Mouse (Mus musculus): Measurements from ENCODE around the gene Lrrc8a. TPM values are rescaled to one million over a fixed set of nuclear protein-coding genes. Genes with fewer than 3 reads are reported as not detected.

The Lrrc8a gene
- 6.2 and 9.9 TPM in 2 replicates for polyA plus RNA-seq (2012)

DNA sequence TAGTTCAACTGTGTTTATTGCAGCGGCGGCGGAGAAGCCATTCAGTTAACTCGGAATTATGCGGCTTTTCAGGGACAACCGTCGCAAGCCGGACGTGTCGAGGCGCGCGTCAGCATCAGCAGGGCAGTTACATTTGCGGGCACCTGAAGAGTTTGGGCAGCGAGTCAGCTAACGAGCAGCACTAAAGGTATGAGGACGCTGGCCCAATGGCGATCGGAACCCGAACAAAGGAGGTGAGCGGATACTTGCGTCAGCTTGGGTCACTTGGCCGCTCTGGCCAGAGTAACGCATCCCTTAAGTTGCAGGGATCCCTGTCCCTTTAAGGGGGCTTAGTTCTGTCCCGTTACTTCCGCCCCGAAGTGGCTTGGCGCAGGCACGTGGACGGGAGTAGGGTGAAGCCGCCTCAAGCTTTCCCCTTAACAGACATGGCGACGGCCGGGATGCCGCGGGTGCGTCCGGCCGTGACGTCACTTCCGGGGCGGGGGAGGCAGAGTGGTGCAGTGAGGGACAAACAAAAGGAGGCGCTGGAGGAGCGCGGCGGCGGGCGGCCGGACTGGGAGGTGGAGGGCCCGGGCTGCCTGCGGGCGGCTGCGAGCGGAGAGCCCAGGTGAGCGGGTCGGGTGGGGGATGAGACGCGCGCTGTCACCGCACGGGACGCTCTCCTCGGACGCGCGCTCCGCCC lies at the start of gene Lrrc8a:
Gene Lrrc8a, plus strand, starts transcription at position 517 of the 682 bp plus-strand sequence.

DNA sequence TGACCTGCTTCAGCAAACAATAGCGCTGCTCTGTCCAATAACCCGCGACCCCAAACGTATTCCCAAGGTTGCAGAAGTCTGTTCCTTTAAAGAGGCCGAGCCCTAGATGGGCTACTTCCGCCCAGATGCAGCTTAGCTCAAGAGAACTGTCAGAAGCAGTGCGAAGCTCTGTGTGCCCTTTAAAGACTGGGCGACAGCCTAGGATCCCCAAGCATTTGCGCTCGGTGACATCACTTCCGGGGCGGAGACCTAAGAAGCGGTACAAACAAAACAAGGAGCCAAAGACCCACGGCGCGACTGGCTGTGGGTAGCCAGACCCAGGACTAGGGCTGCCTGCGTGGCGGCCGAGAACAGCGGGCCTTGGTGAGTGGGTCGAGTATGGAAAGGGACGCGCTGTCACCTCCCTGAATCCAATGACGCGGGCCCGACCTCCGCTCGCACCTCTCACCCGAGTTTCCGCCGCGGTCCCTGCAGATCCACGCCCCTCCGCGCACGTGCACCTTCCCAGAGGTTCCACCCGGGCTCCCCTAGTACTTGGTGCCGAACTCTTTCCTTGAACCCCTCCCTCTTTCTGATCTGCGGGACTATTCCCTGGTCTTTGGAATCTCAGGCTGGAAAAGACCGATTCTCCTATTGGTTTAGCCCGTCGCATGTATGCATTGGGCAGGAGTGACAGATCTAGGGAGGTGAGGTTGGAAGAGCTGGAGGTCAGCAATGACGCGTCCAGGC lies 31.7 kb upstream of the Lrrc8a start, which contains the start of gene Kyat1:
Gene Kyat1, minus strand, starts transcription at position 219 of the 729 bp plus-strand sequence.

DNA sequence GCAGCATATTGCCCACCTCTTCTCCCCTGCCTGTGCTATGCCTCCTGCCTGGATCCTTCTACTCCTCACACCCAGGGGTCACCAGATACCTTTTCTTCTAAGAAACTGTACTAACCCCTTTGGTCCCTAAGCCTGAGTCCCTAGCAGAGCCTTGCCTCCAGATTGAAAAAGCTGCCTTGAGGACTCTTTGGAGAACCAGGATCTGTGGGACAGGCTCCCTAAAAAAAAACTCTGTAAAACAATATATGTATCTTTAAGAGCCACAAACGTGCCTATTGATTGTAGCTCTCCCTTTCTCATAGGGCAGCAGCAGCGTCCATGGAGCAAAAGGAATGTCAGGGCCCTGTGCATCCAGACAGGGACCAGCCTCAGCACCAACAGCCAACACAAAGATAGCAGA lies 2.8 kb downstream of the Lrrc8a start, which contains the start of gene Gm28035:
Gene Gm28035, plus strand, starts transcription at position 301 of the 400 bp plus-strand sequence.

DNA sequence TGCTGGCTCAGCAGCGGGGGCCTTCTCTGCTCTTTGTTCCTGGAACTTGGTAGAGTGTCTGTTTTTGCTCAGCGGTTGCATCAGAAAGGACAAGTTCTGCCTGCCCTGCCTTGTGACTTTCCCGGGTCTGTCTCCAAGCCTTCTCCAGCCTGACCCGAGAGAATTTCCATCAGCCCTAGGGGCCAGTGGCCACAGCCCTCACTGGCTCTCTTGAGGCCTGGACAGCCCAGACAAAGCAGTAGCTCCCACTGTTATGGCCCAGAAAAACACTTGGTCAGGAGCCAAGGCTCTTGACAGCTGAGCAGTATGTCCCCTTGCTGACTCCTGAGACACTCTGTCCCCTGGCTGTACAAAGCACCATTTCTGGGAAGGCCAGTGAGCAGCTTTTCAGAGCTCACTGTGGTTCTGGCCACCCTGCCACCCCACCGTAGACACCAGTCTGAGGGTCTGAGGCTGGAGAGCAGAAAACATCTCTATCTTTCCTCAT lies 28.3 kb downstream of the Lrrc8a start, which contains the start of gene Phyhd1:
Gene Phyhd1, plus strand, starts transcription at position 437 of the 487 bp plus-strand sequence.

DNA sequence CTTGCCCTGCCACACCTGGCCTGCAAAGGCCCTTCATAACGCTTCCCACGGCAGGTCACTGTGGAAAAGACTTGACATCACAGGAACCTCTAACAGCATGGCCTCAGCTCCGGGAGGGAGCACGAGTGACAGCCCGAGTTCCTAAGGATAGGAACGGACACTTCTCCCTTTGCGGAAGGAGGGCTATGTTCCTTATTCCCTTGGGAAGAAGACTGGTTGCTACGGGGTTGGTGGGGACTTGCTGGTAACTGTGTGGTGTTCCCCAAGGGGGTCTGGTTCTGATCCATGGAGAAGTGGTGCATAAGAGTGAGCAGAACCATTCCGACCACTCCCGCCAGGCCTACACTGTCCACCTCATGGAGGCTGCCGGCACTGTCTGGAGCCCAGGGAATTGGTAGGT lies 43.2 kb downstream of the Lrrc8a start, which contains the start of gene Gm28038:
Gene Gm28038, plus strand, starts transcription at position 301 of the 400 bp plus-strand sequence.

DNA sequence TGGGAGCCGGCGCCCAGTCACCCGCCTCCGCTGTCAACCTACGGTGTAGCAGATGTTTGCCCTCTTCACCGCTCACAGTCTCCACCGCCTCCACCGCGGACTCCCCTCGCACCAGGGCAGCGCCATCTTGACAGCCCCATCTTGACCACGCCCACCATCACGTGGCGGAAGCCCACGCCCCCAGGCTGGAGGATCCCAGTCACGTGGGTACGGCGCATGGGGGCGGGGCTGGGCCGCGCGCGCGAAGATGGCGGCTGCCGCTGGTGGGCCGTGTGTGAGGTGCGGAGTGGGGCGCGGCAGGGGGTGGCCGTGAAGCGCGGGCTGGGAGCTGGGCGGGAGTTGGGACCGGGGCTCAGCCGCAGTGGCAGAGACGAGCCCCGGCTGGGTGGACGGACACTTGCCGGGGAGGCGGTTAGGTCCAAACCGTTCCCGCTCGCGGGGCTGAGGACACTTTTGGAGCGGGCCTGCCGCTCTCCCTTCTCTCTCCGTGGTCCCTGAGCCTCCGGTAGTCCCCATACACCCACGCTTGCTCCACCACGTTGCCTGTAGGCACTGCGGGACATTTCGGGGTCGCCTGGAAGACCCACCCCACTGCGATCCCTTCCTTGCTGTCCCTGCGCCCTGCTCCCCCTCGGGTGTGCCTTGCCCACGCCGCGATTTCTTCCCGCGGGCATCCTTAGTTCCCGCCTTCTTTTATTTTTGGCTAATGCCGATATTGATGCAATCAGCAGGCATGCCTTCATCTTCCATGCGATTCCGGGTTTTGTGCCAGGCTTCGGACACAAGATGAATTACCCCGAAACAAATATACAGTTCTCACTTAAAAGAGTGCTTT lies 48.9 kb downstream of the Lrrc8a start, which contains the start of the genes Dolk and Nup188:
Gene Dolk, minus strand, starts transcription at position 143 of the 835 bp plus-strand sequence.
Gene Nup188, plus strand, starts transcription at position 206 of the 835 bp plus-strand sequence.

Other genes with a start within 250 kb of the Lrrc8a start
- gene Wdr34, start 188.8 kb upstream of the Lrrc8a start, polyA plus RNA-seq (2012): 26.0 and 26.5 TPM in 2 replicates
- 599 and 669 TPM in 2 replicates for gene Set, start 180.3 kb upstream of the Lrrc8a start, polyA plus RNA-seq (2012)
- gene Pkn3, start 160.0 kb upstream of the Lrrc8a start, polyA plus RNA-seq (2012): 35.4 and 39.2 TPM in 2 replicates
- 24.3 and 28.2 TPM in 2 replicates for gene Zdhhc12, start 144.1 kb upstream of the Lrrc8a start, polyA plus RNA-seq (2012)
- gene Zer1, start 113.1 kb upstream of the Lrrc8a start, polyA plus RNA-seq (2012): 17.4 and 20.6 TPM in 2 replicates
- 32.4 and 40.5 TPM in 2 replicates for gene Tbc1d13, start 104.0 kb upstream of the Lrrc8a start, polyA plus RNA-seq (2012)
- 24.5 and 27.9 TPM in 2 replicates for gene Endog, start 66.2 kb upstream of the Lrrc8a start, polyA plus RNA-seq (2012)
- 52.5 and 60.2 TPM in 2 replicates for gene Spout1, start 59.3 kb upstream of the Lrrc8a start, polyA plus RNA-seq (2012)
- 6.2 and 8.0 TPM in 2 replicates for gene Kyat1, start 31.9 kb upstream of the Lrrc8a start, polyA plus RNA-seq (2012)
- gene Gm28035, start 2.9 kb downstream of the Lrrc8a start, polyA plus RNA-seq (2012): 4.3 TPM in 2 replicates
- 0.49 TPM in 1 of 2 replicates, not detected in the other for gene Phyhd1, start 28.5 kb downstream of the Lrrc8a start, polyA plus RNA-seq (2012)
- not detected in 2 replicates for gene Gm28038, start 43.3 kb downstream of the Lrrc8a start, polyA plus RNA-seq (2012)
- gene Dolk, start 48.6 kb downstream of the Lrrc8a start, polyA plus RNA-seq (2012): 5.8 and 7.0 TPM in 2 replicates
- 70.1 and 71.7 TPM in 2 replicates for gene Nup188, start 48.7 kb downstream of the Lrrc8a start, polyA plus RNA-seq (2012)
- 46.5 and 55.3 TPM in 2 replicates for gene Sh3glb2, start 121.6 kb downstream of the Lrrc8a start, polyA plus RNA-seq (2012)
- 9.4 and 12.4 TPM in 2 replicates for gene Miga2, start 126.5 kb downstream of the Lrrc8a start, polyA plus RNA-seq (2012)
- gene Dolpp1, start 154.5 kb downstream of the Lrrc8a start, polyA plus RNA-seq (2012): 15.3 and 16.5 TPM in 2 replicates
- gene Crat, start 178.1 kb downstream of the Lrrc8a start, polyA plus RNA-seq (2012): 37.7 and 44.6 TPM in 2 replicates
- gene Ptpa, start 178.3 kb downstream of the Lrrc8a start, polyA plus RNA-seq (2012): 564 and 616 TPM in 2 replicates
- 15.7 and 20.8 TPM in 2 replicates for gene Ier5l, start 236.5 kb downstream of the Lrrc8a start, polyA plus RNA-seq (2012)

All from megakaryocyte-erythroid progenitor cell, adult 5 weeks (primary cell).